Mouse (Mus musculus): ENCODE measurements at regions not wholly inside any gene's neighbourhood (a gene's known extent, or its start where the extent isn't known, plus 50 kb on each side); places are given as distances from the start of the nearest gene placed in this dataset.

GRCm38 (mm10) chr1:121050695-121051495 lies 281.5 kb downstream of the Insig2 start:
- DNase-seq (ENCODE audit: low read depth) = no peak

DNA sequence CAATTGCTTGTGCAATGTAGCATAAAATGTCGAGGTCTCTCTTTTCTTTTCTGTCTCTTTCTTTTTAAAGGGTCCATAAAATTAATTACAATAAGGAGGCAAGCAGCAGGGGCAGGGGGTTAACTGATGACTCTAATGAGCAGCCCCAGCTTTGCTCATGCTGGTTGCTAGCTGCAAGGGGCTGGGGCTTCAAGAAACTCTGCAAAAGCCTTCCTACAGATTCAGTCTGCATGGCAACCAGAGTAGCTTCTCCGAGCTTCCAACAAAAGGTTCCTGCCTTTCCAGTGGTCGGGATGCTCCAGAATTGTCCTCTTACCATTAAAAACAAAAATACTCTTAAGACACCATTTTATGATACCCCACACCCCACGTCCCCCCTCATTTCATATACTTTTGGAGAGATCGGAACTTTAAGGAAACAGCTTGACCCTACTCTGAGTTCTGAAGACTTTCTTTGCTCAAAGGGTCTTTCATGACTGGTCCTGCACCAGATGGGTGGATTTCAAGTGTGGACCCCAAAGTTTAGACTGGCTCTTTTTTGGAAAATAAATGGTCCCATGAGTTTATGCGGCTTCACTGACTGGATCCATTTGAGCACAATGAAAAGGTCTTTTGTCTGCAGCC lies 280.8 kb downstream of the Insig2 start:
- DNase-seq (ENCODE audit: low read depth) = no peak

- DNase-seq (ENCODE audit: low read depth) = no peak
Observed at GRCm38 (mm10) chr1:121052120-121052501, 280.3 kb downstream of the Insig2 start.

GRCm38 (mm10) chr1:121053692-121054091 lies 278.7 kb downstream of the Insig2 start:
- no peak for DNase-seq (ENCODE audit: low read depth)

DNA sequence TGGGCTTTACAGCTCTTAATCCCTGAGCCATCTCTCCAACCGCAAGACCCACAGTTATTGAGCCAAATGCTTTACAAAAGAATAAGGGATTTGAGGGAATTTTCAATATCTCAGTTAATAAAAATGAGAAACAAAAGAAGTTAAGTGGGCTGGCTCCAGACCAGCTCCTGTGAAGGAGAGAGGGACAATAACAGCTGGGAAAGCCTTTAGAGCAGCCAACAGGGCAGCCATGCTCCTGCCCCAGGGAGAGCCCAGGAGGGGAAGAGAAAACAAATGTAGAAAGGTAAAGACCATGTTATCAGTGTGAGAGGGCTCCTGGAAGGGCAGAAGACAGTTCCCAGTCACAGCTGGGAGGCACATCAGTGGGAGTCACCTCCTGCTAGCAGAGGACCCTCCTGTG lies 257.8 kb downstream of the Insig2 start:
- no peak for DNase-seq (ENCODE audit: low read depth)

- DNase-seq (ENCODE audit: low read depth) = no peak
Observed at GRCm38 (mm10) chr1:121082839-121083238, 249.6 kb downstream of the Insig2 start.

GRCm38 (mm10) chr1:121085101-121085727 lies 247.2 kb downstream of the Insig2 start:
- no peak for DNase-seq (ENCODE audit: low read depth)

DNA sequence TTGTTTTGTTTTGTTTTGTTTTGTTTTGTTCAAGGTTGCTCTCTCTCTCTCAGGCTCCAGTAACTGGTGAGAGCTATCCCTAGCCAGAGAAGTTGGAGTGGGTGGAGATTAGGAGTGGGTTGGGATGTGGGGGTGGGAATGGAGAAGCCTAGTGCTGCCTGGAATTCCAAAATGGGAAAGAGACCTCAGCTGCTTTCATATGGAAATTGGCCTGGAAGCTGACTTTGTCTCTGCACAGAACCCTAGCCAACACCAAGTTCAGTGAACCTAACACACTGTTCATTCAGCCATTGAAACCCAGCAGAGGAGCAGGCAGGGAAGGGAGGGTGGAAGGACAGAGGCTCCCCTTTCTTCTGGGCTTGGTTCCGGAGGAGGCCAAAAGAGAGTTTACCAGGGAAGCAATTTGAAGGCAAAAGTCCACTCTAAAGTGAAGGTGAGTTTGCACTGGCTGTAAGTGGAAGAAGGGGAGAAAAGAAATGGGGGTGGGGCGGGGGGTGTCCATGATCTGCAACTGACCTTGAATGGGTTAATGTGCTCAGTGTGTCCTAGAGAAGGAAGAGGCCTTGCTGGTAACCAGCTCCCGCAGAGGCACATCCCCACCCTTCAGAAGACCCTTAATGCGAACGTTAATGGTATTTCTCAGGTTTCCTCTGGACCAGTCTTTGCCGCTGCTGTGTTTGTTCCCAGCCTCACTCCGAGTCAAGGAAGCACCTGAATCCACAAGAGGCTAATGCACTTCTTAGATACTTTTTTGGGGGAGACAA lies 245.1 kb downstream of the Insig2 start:
- no peak for DNase-seq (ENCODE audit: low read depth)

- DNase-seq (ENCODE audit: low read depth) = no peak
Observed at GRCm38 (mm10) chr1:121090628-121091027, 241.8 kb downstream of the Insig2 start.

DNA sequence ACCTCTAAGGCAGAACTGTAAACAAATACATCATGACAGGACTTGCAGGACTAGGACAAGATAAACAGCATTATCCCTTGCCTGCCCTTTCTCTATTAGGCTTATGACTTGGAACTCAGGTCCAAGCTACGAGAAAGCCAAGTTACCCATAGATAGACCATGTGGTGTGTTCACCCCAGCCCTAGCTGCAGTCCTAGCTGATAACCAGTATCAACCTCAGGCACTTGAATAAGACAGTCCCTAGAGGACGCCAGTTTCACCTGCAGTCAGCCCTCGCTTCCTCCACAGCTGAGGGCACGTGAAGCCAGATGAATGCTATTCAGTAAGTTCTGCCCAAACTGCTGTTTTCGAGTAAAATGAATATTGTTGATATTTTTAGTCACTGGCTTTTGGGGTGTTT lies 239.5 kb downstream of the Insig2 start:
- no peak for DNase-seq (ENCODE audit: low read depth)

GRCm38 (mm10) chr1:121096551-121097550 lies 235.5 kb downstream of the Insig2 start:
- no peak for DNase-seq (ENCODE audit: low read depth)

- no peak for DNase-seq (ENCODE audit: low read depth)
Observed at GRCm38 (mm10) chr1:121111776-121112344, 220.5 kb downstream of the Insig2 start.

GRCm38 (mm10) chr1:121112464-121112863 lies 219.9 kb downstream of the Insig2 start:
- DNase-seq (ENCODE audit: low read depth) = no peak

- DNase-seq (ENCODE audit: low read depth) = no peak
Observed at GRCm38 (mm10) chr1:121116626-121117025, 215.8 kb downstream of the Insig2 start.

DNA sequence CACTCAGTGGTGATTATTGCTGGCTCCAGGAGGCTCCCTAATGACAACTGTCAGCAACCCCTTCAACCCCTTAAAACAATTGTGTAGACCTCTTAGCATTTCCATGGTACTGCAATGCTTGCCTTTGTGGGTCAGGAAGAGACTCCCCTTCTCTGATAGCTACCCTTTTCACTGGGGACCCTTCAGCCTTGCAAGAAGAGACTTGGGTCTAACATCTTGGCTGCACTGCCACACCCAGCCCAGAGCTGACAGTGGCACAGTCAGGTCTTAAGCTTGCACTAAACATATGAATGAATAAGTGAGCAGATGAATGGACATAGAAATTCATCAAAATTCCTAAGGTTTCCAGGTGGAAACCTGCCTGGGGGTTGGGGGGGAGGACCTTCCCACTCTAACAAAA lies 209.0 kb downstream of the Insig2 start:
- no peak for DNase-seq (ENCODE audit: low read depth)

DNA sequence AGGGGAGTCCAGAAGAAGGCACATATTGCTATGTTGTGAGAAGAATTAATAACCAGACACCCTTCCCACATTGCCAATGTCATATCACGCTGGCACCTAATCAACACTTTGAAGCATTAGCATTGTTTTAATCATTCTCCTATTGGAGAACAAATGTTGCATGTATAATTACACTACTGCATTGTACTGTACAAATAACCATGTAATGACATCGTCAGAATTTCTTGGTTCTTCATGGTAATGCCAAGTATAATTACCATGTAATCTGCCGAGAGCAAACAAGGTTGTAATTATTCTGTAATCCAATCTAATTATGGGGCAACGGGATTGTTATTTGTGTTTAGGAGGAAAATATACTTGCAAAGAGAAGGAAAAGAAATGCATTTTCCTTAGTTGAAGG lies 196.1 kb downstream of the Insig2 start:
- no peak for DNase-seq (ENCODE audit: low read depth)

GRCm38 (mm10) chr1:121136846-121137245 lies 195.5 kb downstream of the Insig2 start:
- DNase-seq (ENCODE audit: low read depth) = no peak

- no peak for DNase-seq (ENCODE audit: low read depth)
Observed at GRCm38 (mm10) chr1:121144981-121145380, 187.4 kb downstream of the Insig2 start.

GRCm38 (mm10) chr1:121153476-121153875 lies 178.9 kb downstream of the Insig2 start:
- no peak for DNase-seq (ENCODE audit: low read depth)

- no peak for DNase-seq (ENCODE audit: low read depth)
Observed at GRCm38 (mm10) chr1:121154616-121155015, 177.8 kb downstream of the Insig2 start.

DNA sequence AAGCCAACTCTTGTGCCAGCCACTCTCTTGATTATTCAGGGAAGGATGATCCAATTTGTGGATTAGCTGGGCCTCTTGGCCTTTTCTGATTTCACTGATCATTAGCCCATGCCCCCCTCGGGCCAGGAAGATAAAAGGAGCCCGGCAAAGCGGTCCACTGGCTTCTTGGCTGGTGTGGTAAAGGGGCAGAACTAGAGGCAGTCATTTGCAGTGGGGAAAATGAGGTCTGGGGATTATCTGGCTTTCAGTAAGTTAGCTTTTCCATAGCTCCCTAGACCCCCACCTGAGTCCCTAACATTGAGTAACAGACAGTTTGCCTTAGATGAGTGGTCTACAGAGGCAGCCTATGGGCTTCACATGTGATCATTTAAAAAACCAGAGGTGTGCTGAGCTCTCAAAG lies 163.7 kb downstream of the Insig2 start:
- no peak for DNase-seq (ENCODE audit: low read depth)
